In the genomic region with DNA sequence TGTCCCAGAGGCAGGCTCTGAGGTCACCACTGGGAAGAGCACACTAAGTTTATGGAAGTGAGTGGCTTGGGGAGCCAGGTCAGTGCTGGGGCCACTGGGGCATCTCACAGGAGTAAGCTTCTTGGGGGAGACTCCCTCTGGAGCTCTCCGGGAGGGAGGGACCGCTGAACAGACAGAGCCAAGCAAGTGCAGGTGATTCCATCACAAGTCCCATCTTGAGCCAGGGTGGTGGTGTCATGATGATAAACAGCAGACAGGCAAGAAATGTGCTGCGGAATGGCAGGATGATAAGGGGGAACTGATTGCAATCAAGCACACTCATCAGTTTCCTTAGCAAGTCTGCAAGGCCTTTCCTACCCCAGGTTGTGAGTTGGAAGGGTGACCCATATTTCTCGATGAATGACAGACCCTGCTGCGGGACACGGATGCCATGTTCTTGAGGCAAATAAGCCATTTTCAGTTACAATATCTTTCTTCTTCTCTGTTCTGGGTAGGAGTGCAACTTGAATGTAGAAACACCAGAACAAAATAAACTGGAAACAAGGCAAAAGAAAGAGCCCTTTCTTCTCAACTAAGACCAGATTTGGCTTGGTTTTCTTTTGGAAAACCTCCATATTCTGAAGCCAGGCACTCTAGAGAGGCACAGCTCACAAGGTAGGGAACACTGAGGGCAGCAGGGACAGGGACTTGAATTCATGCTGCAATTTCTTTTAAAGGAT, we compare ENCODE assay signal across 30 mouse cellular contexts. TPM values are rescaled to one million over a fixed set of nuclear protein-coding genes. Genes with fewer than 3 reads are reported as not detected.
A peak's percentile ranks its signal among the peaks of the same experiment; 100 is the strongest.
DNase-seq lines count a peak whose midpoint lies in the region; ATAC-seq and TF ChIP-seq lines count a peak whose summit lies in the region.
"Had no signal": no experiment of that assay in that cellular context is flagged by ENCODE, and none has a peak within 500 bp of the region (broad histone marks: within the 10 kb centered on the region; RNA-seq: fewer than 3 reads in every experiment).

No protein-coding gene starts in this region.

- H3K4me1 ChIP-seq in olfactory bulb, adult 2 months (ENCODE audit: control insufficient read depth, insufficient read depth, low read length) = peaks cover 10% of the 10 kb centered on the region
- H3K4me1 ChIP-seq: liver, embryonic 15.5 days; midbrain, embryonic 13.5 days had no signal

- H3K27ac ChIP-seq in olfactory bulb, adult 2 months (ENCODE audit: insufficient read depth, low read depth, low read length) = peak overlapping the region; percentile 38; the same call in 1 of the 2 replicates
- H3K27ac ChIP-seq: forebrain, embryonic 13.5 days; liver, embryonic 15.5 days; macrophage; midbrain, embryonic 13.5 days had no signal

- TF ChIP-seq POLR2A in olfactory bulb, adult 2 months (IDR thresholded peaks at IDR 0.05; ENCODE audit: insufficient read depth, low read depth, low read length) = no peak

- peak; percentile 56 for ATAC-seq in frontal cortex, adult (ENCODE audit: low TSS enrichment)
- ATAC-seq: forebrain, embryonic 13.5 days; inflammation-experienced regulatory T-cells, adult 6 months; midbrain, embryonic 13.5 days had no signal

- H3K4me3 ChIP-seq in olfactory bulb, adult 2 months (ENCODE audit: insufficient read depth, low read depth, low read length) = no peak overlapping the region
- H3K4me3 ChIP-seq: forebrain, embryonic 13.5 days; liver, embryonic 15.5 days; midbrain, embryonic 13.5 days had no signal

- TF ChIP-seq CTCF in olfactory bulb, adult 2 months (IDR thresholded peaks at IDR 0.05; ENCODE audit: insufficient read depth, low read depth, low read length) = no peak

- DNase-seq in frontal cortex, postnatal 25 days (ENCODE audit: low spot score in 2 of 2) = no peak
- peak; percentile 35 for DNase-seq in layer of hippocampus, adult 9-11 months
- DNase-seq in layer of hippocampus, adult 18-20 months (ENCODE audit: low spot score in 2 of 2) = no peak
- peak; percentile 95 for DNase-seq in adipocyte (ENCODE audit: low spot score)
- no peak for DNase-seq in spleen, postnatal 36 days (ENCODE audit: low spot score in 2 of 2)
- DNase-seq: adrenal gland, postnatal 36 days; heart, postnatal 36 days; kidney, adult 2 months; kidney, postnatal 25 days; right cerebral cortex, postnatal 14 days; thymus, postnatal 25 days had no signal

- WGBS in olfactory bulb, adult 2 months = 55% methylated on average over 6 of the region's 6 CpGs

RNA-seq across cellular contexts. Expression of a gene that starts 7.4 kb away (rescaled TPM):
- 10 to 100 TPM; 53.9 to 71.9 TPM for total RNA-seq in layer of hippocampus, adult 18-20 months (2021)
- polyA plus RNA-seq in olfactory bulb, adult 2 months (2012; ENCODE audit: insufficient read depth, insufficient read length, low replicate concordance, missing spikeins) = not detected in 2 replicates
- total RNA-seq: MEL had no signal

RNA-seq across cellular contexts. Expression of a gene that starts 45.3 kb away (rescaled TPM):
- total RNA-seq in layer of hippocampus, adult 18-20 months (2021) = not detected
- polyA plus RNA-seq in olfactory bulb, adult 2 months (2012; ENCODE audit: insufficient read depth, insufficient read length, low replicate concordance, missing spikeins) = not detected in 2 replicates
- total RNA-seq: adrenal gland, postnatal 36 days; common myeloid progenitor, adult 5-6 weeks; heart, postnatal 36 days; layer of hippocampus, postnatal 14 days; left cerebral cortex, postnatal 25 days; MEL had no signal
- polyA plus RNA-seq: cerebellum, adult 2 months; embryonic facial prominence, embryonic 11.5 days; forebrain, embryonic 13.5 days; gonadal fat pad, adult 2 months; heart, embryonic 14.5 days; inflammation-experienced regulatory T-cells, adult 6 months; kidney, adult 2 months; limb, embryonic 14.5 days; liver, embryonic 15.5 days; lung, embryonic 16.5 days; macrophage; midbrain, embryonic 13.5 days; neural tube, embryonic 14.5 days; stomach, embryonic 16.5 days had no signal

Comparison
In these comparisons a context has a peak if more than half of its experiments do, and no peak if none do; other contexts are left out.
1. DNase-seq: peak in layer of hippocampus, adult 9-11 months (single experiment) and adipocyte (single experiment); none in frontal cortex, postnatal 25 days (0 of 2), layer of hippocampus, adult 18-20 months (0 of 2) and spleen, postnatal 36 days (0 of 2).